Mouse (Mus musculus) midbrain, embryonic 10.5 days (tissue): Measurements from ENCODE around the gene Cfap300. TPM values are rescaled to one million over a fixed set of nuclear protein-coding genes. Genes with fewer than 3 reads are reported as not detected.

Source experiments
- DNase-seq: peaks from one replicate; pipeline ENCODE4 v3.0.0-alpha.2; 2017; ENCODE audit warnings: low spot score
- H3K27ac ChIP-seq: fragments of 300-500 bp; sonication (generic); replicated peaks from 2 replicates; pipeline ENCODE4 v1.5.1; 2016; ENCODE audit warnings: mild to moderate bottlenecking
- H3K27me3 ChIP-seq: fragments of 300-500 bp; sonication (generic); 2 replicates; pipeline ENCODE4 v1.6.1; 2016; ENCODE audit warnings: low read depth, mild to moderate bottlenecking; ENCODE audit not compliant: poor library complexity, severe bottlenecking
- H3K36me3 ChIP-seq: fragments of 300-500 bp; sonication (generic); 2 replicates; pipeline ENCODE4 v1.6.1; 2016; ENCODE audit warnings: mild to moderate bottlenecking, moderate library complexity
- H3K4me1 ChIP-seq: fragments of 300-500 bp; sonication (generic); 2 replicates; pipeline ENCODE4 v1.6.1; 2016
- H3K4me3 ChIP-seq: fragments of 300-500 bp; sonication (generic); 2 replicates; pipeline ENCODE4 v1.5.1; 2016; ENCODE audit warnings: mild to moderate bottlenecking, moderate library complexity
- H3K9me3 ChIP-seq: fragments of 300-500 bp; sonication (generic); replicated peaks from 2 replicates; pipeline ENCODE4 v1.6.1; 2016; ENCODE audit warnings: mild to moderate bottlenecking
- WGBS: fragments of 180-500 bp; shearing (Covaris S2); methylation state at CpG from one replicate; pipeline ENCODE4 v1.1.7; 2016; 5-methylcytosine and 5-hydroxymethylcytosine counted together
- polyA plus RNA-seq: library from polyadenylated mRNA; unstranded; fragments of >200 nt; fragmentation: Nextera tagmentation; extraction: Ambion mirVana; gene quantifications from 2 replicates; pipeline ENCODE4 v1.2.1, GENCODE M21; 2016

The Cfap300 gene
- polyA plus RNA-seq, 1 experiment from 2014 or later = 18.4 TPM

DNA sequence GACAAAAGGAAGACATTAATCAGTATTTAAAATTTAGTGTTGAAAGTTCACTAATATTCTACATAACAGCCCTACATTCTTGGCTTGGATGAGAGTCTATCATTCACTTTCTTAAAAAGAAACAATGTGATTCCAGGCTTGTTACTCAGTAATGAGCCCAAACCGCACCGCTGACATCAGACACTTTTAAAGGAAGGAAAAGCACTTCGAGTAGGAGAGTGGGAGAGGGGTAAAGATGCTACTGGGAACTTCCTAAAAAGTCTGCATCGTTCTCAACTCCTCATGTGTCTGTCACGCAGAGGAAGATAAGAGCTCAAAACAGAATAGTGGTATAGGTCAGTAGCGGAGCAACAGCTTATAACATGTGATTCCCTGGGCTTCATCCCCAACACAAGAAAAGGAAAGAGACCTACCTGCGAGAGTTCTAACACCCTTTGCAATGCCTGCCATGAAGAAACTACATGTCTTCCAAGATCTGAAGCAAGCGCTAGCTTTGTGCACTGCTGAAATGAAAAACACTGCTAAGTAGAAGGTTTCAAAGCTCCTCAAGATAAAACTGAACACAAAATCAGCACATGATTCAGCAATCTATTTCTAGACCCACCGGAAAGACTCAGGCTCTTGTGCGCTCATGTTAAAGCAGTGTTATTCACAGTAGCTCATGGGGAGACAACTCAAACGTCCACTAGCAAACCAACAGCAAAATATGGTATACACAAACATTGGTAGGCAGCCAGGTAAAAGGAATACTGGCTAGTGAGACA is 63.3 kb downstream of the Cfap300 start:
- no peak for DNase-seq
- Histone ChIP-seq H3K27me3 (no peaks in the 10 kb centered on the region), H3K4me1 (peaks cover 9% of the 10 kb centered on the region), H3K27ac (no peak overlapping the region), H3K9me3 (no peaks in the 10 kb centered on the region), H3K4me3 (no peak overlapping the region), H3K36me3 (peaks cover 84% of the 10 kb centered on the region)
- 94% methylated on average over 11 of the region's 11 CpGs for WGBS

DNA sequence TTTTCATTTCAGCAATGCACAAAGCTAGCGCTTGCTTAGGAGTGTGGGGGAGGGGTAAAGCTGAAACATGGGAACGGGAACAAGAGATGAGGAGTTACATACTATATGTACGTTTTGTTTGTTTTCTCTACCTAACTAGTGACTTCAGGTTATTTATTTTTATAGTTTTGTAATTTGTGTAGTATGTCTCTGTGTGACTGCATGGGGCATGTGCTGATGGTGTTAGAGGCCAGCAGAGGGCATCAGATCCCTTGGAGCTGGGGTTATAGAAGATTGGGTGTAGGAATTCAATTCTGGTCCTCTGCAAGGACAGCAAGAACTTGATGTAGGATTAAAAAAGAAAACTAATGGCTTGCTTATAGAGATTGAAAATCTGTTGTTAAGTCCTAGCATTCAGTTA is 64.1 kb downstream of the Cfap300 start:
- peaks cover 92% of the 10 kb centered on the region for H3K36me3 ChIP-seq
- no peak for DNase-seq
- no peaks in the 10 kb centered on the region for H3K27me3 ChIP-seq
- H3K27ac ChIP-seq = no peak overlapping the region
- 83% methylated on average over 3 of the region's 3 CpGs for WGBS
- no peak overlapping the region for H3K4me3 ChIP-seq
- H3K4me1 ChIP-seq = peaks cover 1% of the 10 kb centered on the region
- H3K9me3 ChIP-seq = no peaks in the 10 kb centered on the region

DNA sequence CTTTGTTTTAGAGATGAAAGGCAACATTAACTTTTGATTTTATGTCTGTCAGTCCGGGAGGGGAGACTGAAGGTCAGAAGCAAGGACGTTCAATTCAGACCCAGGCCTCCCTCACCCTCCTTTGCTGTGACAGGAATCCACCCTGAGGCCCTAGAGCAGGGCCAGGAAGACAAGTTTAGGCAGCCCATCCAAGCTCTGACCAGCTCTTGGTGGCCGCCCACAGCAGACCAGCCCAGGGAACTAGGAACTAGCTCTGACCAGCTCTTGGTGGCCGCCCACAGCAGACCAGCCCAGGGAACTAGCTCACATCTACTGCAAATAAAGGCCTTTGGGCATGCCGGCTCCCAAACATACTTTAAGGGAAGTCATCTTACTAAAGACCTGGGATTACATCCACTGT is 65.0 kb downstream of the Cfap300 start:
- WGBS = 87% methylated on average over 5 of the region's 5 CpGs
- Histone ChIP-seq H3K4me1 (no peaks in the 10 kb centered on the region), H3K9me3 (no peaks in the 10 kb centered on the region), H3K4me3 (no peak overlapping the region), H3K27me3 (no peaks in the 10 kb centered on the region), H3K27ac (no peak overlapping the region), H3K36me3 (peaks cover 96% of the 10 kb centered on the region)
- no peak for DNase-seq

DNA sequence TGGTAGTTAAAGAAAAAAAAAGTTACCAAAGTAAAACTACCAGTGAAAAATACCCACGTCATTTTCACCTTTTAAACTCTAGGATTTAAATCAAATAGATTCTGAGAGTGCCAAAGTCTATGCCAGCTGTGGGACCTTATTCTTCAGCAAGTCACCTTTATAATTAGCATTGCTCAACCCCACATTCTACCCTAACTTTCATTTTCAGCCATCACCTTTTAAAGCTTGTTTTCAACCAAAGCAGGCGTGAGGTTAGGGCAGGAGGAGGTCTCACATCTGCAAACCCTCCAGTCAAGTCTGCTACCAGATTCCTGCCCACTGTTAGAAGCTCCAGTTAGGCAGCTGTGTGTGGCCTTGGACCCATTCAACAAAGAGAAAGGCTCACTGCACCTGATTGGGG is 70.6 kb downstream of the Cfap300 start:
- Histone ChIP-seq H3K27ac (no peak overlapping the region), H3K27me3 (no peaks in the 10 kb centered on the region), H3K4me1 (peaks cover 36% of the 10 kb centered on the region), H3K4me3 (no peak overlapping the region), H3K9me3 (no peaks in the 10 kb centered on the region), H3K36me3 (peaks cover 59% of the 10 kb centered on the region)
- DNase-seq = no peak
- 77% methylated on average over 2 of the region's 2 CpGs for WGBS

Other genes starting within 250 kb of the Cfap300 start
- 30.7 and 35.8 TPM in 2 replicates for gene Birc2, start 205.8 kb downstream of the Cfap300 start, polyA plus RNA-seq
- gene Birc3, start 169.6 kb downstream of the Cfap300 start, polyA plus RNA-seq = 2.7 and 3.4 TPM in 2 replicates
- 25.4 and 31.3 TPM in 2 replicates for gene Yap1, start 38.2 kb downstream of the Cfap300 start, polyA plus RNA-seq
- gene Cep126, start 91.5 kb upstream of the Cfap300 start, polyA plus RNA-seq = 2.1 and 2.9 TPM in 2 replicates